Mouse (Mus musculus) cerebellum, adult 18-20 months (tissue): ENCODE results near the gene Cage1.

Source experiments
- DNase-seq, 2 experiments: peaks; one replicate each; pipeline ENCODE4 v3.0.0; 2021

Cage1 gene

DNA sequence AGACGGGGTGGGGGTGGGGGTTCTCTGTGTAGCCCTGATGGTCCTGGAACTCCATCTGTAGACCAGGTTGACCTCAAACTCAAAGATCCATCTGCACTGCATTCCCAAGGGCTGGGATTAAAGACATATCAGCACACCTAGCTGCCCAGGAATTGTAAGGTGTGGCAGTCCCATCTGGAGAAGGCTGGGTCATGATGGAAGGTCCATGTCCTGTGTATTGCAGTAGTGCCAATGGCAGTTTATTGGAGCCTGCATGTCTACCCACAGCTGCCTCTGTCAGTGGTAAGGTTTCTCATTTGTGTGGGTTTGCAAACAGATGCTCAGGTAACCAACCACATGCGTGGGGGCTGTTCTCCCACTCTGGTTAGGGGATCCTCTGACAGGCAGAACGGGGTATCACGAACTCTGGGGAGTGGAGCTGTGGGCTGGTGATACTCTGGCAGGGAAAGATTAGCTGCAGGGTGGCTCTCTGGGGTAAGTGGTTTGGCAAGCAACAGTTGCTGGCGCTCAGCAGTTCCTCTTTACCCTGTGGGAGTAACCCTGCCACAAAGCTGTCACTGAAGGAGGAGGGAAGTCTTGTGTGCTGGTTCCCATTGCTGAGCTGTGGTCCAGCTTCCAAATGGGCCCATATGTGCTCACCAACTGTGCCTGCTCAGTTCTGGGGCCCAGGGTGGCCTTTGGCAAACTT is 27.0 kb downstream of the Cage1 start:
- DNase-seq = no peak

DNA sequence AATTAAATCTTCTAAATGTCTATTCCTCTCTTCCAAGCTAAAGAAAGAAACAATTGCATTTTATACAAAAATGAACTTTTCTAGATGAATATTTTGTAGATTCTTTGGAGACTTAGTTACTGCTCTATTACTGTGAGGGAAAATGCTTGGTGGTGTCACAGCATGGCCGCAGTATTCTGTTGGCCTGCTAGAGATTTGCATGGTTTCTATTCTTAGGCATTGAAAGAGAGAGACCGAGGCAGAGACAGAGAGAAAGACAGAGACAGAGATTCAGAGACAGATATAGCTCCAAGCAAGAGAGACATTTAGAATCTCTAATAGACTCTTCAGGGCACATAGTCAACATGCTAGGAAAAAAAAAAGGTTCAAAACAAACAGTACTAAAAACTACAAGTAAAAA is 28.9 kb downstream of the Cage1 start:
- DNase-seq = no peak

DNA sequence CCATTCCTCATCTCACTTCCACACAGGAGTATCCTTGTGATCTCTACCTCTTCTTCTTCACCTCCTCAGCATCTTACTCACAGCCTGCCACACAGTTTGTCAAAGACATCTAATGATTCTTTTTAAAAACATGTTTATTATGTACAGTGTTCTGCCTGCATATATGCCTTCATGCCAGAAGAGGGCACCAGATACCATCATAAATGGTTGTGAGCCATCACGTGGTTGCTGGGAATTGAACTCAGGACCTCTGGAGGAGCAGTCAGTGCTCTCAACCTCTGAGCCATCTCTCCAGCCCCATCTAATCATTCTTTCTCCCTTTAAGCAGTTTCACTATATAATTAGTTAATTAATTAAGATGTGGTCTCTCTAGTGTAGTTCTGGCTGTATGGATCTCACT is 34.4 kb downstream of the Cage1 start:
- DNase-seq = no peak

DNA sequence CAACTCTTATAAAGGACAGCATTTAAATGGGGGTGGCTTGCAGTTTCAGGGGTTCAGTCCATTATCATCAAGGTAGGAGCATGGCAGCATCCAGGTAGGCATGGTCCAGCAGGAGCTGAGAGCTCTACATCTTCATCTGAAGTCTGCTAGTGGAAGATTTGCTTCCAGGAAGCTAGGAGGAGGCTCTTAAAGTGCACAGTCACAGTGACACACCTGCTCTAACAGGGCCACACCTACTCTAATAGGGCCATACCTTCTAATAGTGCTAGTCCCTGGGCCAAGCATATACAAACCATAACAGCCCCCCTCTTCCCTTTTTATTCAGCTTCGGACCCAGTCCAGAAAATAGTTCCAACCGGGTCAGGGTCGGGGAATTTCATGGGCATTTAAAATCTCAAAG is 37.2 kb downstream of the Cage1 start:
- DNase-seq = no peak

DNA sequence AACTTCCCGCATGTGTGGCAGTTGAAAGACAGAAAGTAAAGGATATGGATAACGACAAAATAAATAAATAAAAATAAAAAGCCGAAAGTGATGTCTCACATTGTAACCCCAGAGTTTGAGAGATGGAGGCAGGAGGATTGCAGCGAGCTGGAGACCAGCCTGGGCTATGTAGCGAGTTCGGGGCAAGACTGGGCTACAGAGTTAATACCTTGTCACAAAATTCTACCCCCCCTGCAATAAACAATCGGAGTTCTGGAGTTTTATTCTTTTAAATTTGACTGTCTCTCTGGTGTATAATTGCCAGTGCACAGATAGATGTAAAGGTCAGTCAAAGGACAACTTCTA is 42.5 kb downstream of the Cage1 start:
- no peak for DNase-seq

DNA sequence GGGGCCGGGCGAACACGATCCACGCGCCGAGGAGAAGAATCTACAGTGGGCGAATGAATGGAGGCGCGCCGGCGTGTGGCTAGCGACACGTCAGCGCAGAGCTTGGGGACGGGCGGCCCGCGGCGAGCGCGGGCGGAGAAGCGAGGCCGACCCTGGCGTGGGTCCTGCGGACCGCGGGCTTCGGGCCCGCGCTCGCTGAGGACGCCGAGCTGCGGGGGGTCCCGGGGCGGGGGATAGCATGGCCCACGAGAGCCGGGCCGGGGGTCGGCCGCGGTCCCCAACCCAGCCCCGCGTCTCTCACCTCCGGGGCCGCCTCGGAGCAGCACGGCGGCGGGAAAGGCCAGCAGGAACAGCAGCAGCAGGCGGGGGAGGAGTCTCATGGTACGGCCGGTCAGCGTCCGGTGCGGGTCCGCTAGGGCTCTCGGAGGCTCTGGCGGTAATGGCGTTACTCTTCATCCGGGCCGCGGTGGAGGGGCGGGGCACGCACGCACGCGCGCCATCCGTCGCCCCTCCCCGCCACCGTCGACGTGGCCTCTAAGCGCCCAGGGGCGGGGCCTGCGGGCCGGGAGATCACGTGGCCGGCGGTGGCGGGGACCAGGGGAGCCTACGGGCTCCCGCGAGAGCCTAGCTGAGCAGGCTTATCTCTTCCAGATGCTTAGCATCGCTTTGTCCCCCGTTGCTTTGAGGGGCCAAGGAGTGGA is 43.0 kb downstream of the Cage1 start, which contains the start of gene Ssr1:
Gene Ssr1 (minus strand): TSS at position 514 of the 701 bp plus-strand sequence.
- DNase-seq = peak; percentile 97 to 99

DNA sequence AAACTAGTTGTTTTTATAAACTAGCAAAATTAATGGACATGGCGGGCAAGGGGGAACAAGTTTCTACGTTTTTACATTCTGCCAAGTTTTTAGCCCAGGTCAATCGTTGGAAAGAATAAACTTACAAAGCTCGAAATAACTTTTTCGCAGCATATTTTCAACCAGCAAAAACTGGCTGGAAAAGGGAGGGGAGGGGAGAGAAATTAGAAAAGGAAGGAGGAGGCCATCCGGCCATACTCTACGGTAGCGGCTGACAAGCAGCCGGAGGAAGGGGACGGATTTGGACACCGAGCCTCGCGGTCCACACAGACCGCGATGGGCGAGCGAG is 43.5 kb downstream of the Cage1 start:
- no peak for DNase-seq

DNA sequence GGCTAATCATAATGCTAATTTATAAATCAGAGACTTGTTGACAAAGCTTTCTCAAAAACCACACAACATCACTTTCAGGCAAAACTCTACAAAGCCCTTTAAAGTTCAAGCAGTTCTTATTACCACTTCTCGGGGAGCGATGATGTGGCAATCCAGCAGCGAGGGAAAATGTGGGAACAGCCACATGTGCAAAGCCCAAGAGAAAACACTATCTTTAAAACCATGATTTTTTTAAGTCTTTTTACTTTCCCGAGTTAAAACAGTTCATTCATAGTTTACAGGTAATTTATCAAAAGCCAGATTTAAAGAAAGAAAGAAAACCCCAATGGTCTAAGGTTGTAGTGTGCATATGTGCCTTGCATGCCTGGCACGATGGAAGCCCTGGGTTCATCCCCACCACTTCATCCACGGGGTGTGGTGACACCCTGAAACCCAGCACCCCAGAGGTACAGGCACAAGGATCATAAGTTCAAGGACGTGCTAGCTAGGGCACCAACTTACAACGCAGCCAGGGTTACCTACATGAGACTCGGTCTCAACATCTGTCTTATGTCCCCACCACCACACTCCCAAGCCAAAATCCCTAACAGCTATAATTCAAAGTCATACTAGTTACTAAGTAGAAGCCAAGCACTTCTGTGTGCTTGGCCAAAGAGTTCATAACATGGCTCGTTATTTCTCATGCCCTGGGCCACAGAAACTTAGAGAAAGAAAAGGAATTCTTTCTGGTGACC is 44.1 kb downstream of the Cage1 start:
- no peak for DNase-seq

GRCm38 (mm10) chr13:37989701-37990100 is 47.2 kb downstream of the Cage1 start:
- DNase-seq = no peak

DNA sequence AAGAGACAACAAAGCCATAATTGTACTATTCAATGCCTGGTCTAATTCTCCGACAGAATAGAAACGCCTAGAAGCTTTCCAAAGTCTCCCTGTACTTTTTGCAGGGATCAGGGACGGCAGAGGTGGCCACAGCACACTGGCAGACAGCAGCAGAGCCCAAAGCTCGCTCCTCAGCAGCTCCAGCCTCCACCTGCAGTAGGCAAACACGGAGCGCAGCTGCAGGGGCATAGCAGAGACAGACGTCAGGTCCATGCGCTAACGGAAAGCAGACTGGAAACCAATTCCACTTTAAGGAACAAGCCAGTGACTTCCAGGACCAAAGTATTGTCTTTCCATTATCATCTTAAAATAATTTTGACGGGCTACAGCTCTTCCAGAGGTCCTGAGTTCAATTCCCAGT is 50.7 kb downstream of the Cage1 start:
- no peak for DNase-seq

DNA sequence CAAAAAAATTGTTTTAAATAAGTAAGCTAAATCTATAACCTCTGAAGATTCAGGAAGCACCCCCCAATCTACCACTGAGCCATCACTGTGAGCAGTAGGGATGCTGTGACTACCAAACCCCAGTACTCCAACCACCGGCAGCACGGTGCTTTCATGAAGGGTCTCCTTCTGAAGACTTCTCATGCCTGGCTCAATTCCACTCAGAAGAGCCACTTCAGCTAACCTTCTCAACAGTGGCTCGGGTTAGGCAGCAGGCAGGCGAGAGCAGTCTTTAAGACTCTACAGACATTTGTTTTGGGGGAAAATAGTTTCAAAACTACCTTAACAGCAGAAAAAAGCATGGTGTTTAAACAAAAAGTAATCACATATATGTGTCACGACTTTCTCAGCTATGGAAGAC is 55.8 kb downstream of the Cage1 start:
- DNase-seq = no peak

DNA sequence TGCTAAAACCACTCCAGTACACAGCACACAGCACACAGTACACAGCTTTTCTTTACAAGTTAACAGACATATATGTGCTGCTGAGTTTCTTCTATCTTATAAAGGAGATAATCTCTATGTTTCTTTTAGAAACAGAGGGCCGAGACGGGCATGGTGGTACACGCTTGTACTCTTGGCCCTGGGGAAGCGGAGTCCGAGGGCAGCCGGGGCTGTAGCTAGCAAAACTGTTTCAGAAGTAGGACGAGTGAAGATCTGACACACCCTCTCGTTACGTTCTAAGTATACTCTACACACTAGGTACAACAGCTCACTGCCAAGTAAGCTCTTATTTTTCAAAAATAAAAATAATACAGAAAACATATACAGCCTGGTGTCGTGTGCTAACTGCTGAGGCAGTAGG is 56.5 kb downstream of the Cage1 start:
- DNase-seq = no peak

- no peak for DNase-seq
Measured at GRCm38 (mm10) chr13:37979506-37979905, 57.4 kb downstream of the Cage1 start.

DNA sequence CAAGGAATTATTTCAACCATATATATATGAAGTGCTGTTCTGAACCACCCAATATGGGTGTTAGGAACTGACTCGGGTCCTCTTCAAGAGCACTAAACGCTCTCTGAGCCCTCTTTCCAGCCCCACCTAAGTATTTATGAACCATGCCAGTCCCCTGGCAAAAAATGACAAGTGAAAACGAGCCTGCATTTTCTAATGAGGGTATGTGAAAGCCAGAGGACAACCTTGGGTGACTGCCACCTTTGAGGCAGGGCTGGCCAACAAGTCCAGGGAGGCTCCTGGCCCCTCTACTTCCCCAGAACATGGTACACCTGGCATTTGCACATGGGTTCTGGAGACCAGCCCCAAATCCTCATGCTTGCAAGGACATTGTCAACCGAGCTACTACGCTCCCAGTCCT is 62.1 kb downstream of the Cage1 start:
- DNase-seq = no peak

DNA sequence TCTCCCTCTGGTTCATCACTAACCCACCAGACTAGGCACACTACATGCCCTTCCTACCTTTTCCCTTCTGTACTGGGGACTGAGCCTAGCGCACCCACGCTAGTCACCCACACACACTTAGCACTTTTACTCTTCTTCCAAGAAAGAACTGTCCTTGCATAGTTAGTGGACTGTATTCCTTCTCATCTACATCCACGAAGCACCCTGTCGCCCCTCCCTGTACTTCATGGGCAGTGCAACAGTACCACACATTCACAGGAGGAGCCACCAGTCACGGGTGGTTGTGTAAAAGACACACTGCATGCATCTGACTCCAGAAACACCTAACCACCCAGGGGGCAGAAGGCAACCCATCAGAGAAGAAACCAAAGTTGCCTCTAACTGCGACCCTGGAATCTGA is 62.8 kb downstream of the Cage1 start:
- no peak for DNase-seq

DNA sequence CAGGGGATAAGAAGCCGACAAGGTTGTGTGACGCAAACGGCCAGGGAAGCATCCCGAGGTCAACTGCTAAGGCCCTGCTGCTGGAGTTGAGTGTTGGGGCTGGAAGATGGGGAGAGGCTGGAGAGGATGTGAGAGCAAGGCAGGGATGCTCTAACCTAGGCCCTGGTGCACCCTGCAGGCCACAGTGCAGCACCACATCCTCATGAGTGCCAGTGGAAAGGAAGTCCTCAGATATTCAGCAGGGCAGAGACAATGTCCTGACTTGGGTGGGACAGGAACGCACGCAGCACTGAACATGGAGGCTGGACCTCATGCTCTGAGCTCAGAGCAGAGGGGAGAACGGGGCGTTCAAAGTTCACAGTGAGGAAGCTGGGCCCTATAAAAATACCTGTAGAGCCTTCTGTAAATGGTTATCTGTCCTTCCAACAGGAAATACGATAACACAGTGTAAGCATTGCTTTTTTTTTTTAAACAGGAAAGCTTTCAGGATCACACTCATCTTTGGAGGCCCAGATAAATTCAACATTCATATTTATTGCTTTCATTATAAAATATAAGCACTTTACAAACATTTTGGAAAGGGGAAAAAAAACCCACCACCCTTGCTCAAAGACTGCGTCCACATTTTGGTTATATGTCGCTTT is 65.9 kb downstream of the Cage1 start:
- no peak for DNase-seq

DNA sequence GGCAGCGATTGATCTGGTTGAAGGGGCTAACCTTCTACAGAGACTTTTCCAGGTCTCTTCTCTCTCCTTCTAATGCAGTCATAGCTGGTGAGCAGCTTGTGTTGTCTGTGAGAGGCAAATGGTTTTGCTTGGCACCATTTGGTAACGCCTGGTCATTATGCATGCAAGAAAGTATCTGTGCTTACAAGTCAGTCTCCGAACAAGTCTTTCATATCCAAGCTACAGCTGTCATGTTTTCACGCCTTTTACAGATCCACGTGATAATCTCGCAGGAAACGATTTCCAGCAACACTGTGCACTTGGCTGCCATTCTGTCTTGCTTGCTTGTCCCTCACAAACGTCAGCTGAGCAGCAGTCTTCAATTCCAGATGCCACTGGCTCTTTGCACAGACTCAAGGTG is 66.9 kb downstream of the Cage1 start:
- DNase-seq = no peak

DNA sequence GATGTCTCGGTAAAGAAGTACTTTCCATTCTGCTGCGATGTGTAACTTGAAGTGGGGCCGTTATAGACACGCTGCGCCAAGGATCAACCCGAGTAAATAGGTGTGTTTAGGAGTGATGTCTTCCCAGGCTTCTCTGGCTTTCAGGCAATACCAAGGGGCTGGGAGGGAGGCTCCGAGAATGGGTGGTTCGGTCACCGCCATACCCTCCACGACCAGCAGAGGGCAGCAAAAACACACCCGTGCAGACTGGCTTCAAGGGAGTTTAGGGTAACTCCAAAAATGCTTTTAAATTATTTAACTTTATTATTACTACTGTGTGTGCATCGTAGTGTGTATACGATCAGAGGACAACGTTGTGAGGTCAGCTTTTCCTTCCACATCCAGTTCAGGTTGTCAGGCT is 67.5 kb downstream of the Cage1 start:
- peak; percentile 82 to 87 for DNase-seq

DNA sequence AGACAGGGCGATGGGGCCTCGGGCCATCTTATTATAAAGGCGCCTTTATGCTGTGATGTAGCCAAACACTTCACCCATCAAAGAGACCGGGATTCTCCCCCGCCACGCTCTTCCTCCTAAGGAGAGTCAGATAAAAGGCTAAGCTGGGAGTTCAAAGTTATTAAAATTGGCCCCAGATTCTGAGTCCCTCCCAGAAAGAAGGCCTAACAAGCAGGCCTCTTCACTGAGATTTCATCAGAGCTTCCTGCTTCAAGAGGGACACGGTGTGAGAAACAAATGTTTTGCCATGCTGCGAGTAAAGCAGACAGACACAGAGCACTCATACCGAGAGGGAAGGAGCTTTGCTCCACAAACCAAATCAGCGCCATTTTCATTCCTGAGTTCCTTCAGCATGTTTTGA is 69.3 kb downstream of the Cage1 start:
- no peak for DNase-seq

DNA sequence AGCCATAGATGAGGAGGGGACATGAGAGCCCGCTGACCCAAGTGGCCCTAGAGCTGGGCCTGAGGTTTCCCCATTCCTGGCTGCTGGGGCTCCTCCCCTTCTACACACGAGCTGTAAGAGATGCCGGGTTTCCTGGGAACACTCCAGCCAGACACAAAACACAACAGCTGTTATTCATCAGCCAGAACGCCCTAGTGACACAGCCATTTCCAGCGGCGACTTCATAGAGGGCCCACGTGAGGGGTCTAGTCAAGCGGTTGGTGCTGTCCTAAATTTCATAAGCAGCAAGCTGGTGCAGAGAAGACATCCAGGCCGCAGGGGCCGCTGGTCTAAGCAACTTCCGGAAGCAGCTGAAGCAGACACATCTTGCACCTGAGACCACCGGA is 69.8 kb downstream of the Cage1 start:
- DNase-seq = no peak

DNA sequence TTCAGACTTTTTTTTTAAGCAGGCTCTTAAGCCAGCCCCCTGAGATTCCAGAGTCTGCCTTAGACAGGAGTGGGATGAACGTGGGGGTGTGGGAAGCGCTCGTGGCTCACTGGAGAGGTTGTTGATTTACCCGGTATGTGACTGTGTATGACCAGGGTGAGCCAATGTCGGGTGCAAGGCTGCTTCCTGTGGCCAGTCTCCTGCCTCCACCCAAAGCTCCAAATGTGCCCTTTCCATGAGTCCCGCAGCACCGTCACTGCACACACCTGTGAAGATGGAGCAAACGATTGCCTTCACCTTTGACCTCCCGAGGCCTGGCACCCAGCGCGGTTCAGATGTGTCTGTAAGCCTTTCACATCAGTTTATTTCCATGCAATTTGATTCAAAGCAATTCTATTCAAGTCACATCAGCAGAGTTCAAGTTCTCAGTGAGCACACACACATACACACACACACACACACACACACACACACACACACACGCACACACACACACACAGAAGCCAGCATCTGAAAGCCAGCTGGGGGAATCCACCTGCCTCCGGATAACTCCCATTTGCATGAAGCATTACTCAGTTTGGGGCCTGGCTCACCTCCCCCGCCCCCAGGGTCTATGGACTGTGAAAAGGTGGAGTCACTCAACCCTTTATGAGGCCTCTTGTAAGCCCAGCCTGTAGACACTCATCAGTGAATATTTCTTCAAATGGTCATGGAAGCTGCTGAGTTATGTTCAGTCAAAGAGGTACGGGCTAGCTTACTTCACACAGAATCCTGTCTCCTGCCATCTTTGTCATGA is 70.4 kb downstream of the Cage1 start:
- DNase-seq = no peak

GRCm38 (mm10) chr13:37965126-37965914 is 71.5 kb downstream of the Cage1 start:
- DNase-seq = no peak
